Mouse (Mus musculus): ENCODE measurements at regions not wholly inside any gene's neighbourhood (a gene's known extent, or its start where the extent isn't known, plus 50 kb on each side); places are given as distances from the start of the nearest gene placed in this dataset.
"Not testable (repeated sequence)": the region's sequence is repeated elsewhere in the genome, so short reads cannot be mapped to it uniquely, and the experiment has no call there.

DNA sequence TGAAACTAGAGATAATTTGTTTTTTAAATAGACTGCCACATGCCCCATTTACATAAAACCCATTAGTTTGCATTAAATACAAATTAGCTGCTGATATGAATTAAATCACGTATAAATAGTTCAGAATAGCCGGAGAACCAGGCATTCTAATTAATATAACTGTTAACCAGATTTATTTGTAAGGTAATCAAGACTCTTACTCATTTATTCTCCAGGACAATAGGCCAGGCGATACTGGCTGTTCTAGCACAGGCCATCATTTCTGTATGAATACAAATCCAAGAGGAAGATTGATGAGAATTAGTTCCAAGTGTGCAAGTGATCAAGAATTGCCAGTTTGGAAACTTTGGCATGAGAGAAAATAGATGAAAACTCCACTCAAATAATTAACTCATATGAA is 746.1 kb downstream of the Efna5 start:
- Histone ChIP-seq H3K4me3 (ENCODE audit: insufficient read depth, poor library complexity, severe bottlenecking) (no peak overlapping the region), H3K27me3 (ENCODE audit: control insufficient read depth, insufficient read depth, insufficient read length) (no peaks in the 10 kb centered on the region), H3K79me3 (ENCODE audit: low read depth) (no peaks in the 10 kb centered on the region), H3K36me3 (ENCODE audit: control insufficient read depth, insufficient read depth) (no peaks in the 10 kb centered on the region), H3K79me2 (ENCODE audit: control insufficient read depth, insufficient read depth) (no peaks in the 10 kb centered on the region), H3ac (ENCODE audit: control insufficient read depth, insufficient read length, low read depth) (no peak overlapping the region)
- TF ChIP-seq MYOD1 (IDR thresholded peaks at IDR 0.05; ENCODE audit: control insufficient read depth, insufficient read length, low read depth) (no peak), FOSL1 (IDR thresholded peaks at IDR 0.05; ENCODE audit: insufficient read depth, low read length, poor library complexity, severe bottlenecking) (no peak), MYOG (IDR thresholded peaks at IDR 0.05; ENCODE audit: control insufficient read depth, extremely low read depth, insufficient read length) (no peak), CEBPB (IDR thresholded peaks at IDR 0.05; ENCODE audit: low read depth) (no peak), MAX (IDR thresholded peaks at IDR 0.05) (no peak), USF1 (IDR thresholded peaks at IDR 0.05; ENCODE audit: low read depth) (no peak), CTCF (IDR thresholded peaks at IDR 0.05; ENCODE audit: control insufficient read depth, insufficient read depth, insufficient read length) (no peak)

DNA sequence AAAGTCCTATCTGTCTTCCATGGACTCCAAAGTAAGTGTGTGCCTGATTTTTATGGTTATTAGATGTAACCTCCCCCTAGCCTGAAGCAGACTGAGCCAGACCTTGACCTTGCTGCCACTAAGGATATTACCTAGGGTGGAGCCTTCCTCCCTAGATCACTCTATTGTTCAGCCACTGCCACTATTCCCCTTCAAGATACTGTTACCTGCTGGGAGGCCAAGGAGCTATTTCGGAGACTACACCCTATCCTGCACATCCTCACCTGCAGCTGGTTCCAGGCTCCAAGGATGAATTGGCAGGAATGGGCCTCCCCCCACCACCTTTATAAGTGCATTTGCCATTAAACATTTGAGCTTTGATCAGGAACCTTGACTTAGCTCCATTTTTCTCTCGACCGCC is 769.4 kb downstream of the Efna5 start:
- not testable (repeated sequence) for H3K4me3 ChIP-seq (ENCODE audit: insufficient read depth, poor library complexity, severe bottlenecking); H3K27me3 ChIP-seq (ENCODE audit: control insufficient read depth, insufficient read depth, insufficient read length); H3K36me3 ChIP-seq (ENCODE audit: control insufficient read depth, insufficient read depth); H3ac ChIP-seq (ENCODE audit: control insufficient read depth, insufficient read length, low read depth); H3K79me3 ChIP-seq (ENCODE audit: low read depth); H3K79me2 ChIP-seq (ENCODE audit: control insufficient read depth, insufficient read depth)

DNA sequence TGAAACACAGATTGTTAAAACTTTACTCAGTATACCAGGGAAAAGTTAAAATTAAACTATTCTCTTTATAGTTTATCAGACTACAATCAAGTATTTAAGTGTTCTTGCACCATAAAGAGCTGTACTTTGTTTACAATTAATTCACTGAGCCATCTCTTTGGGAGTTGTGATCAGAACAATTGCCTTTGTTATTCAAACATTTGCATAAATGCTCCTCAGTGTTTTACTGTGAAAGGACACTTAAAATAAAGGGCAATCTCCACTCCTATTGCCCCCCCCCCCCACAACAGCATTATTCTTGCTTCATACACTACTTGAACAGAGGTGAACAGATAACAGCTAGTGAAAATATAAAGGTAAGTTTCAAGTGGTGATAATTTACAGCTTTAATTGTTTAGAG is 772.1 kb downstream of the Efna5 start:
- Histone ChIP-seq H3K36me3 (ENCODE audit: control insufficient read depth, insufficient read depth) (no peaks in the 10 kb centered on the region), H3K79me3 (ENCODE audit: low read depth) (no peaks in the 10 kb centered on the region), H3K27me3 (ENCODE audit: control insufficient read depth, insufficient read depth, insufficient read length) (no peaks in the 10 kb centered on the region), H3K79me2 (ENCODE audit: control insufficient read depth, insufficient read depth) (no peaks in the 10 kb centered on the region), H3ac (ENCODE audit: control insufficient read depth, insufficient read length, low read depth) (no peak overlapping the region), H3K4me3 (ENCODE audit: insufficient read depth, poor library complexity, severe bottlenecking) (no peak overlapping the region)
- TF ChIP-seq FOSL1 (IDR thresholded peaks at IDR 0.05; ENCODE audit: insufficient read depth, low read length, poor library complexity, severe bottlenecking) (no peak), MAX (IDR thresholded peaks at IDR 0.05) (no peak), USF1 (IDR thresholded peaks at IDR 0.05; ENCODE audit: low read depth) (no peak), CEBPB (IDR thresholded peaks at IDR 0.05; ENCODE audit: low read depth) (no peak), CTCF (IDR thresholded peaks at IDR 0.05; ENCODE audit: control insufficient read depth, insufficient read depth, insufficient read length) (no peak), MYOG (IDR thresholded peaks at IDR 0.05; ENCODE audit: control insufficient read depth, extremely low read depth, insufficient read length) (no peak), MYOD1 (IDR thresholded peaks at IDR 0.05; ENCODE audit: control insufficient read depth, insufficient read length, low read depth) (no peak)

DNA sequence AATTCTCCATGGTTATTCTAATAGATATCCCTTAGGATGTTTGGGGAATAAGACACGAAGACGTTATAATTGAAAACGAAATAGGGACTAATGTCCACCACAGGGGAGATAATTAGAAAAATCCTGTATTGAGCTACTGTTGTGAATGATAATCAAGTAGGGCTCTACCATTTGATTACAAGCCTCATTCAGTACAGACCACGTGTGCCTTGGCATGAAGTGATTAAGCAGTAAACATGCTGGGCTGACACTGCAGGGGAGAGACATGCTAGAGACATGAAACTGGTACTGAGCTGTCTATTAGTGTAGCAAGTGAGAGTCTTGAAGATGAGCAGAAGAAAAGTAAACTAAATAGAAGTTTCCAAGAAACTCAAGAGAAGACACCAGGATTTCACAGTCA is 797.8 kb downstream of the Efna5 start:
- TF ChIP-seq MYOD1 (IDR thresholded peaks at IDR 0.05; ENCODE audit: control insufficient read depth, insufficient read length, low read depth) (no peak), USF1 (IDR thresholded peaks at IDR 0.05; ENCODE audit: low read depth) (no peak), MYOG (IDR thresholded peaks at IDR 0.05; ENCODE audit: control insufficient read depth, extremely low read depth, insufficient read length) (no peak), MAX (IDR thresholded peaks at IDR 0.05) (no peak), CEBPB (IDR thresholded peaks at IDR 0.05; ENCODE audit: low read depth) (no peak), FOSL1 (IDR thresholded peaks at IDR 0.05; ENCODE audit: insufficient read depth, low read length, poor library complexity, severe bottlenecking) (no peak), CTCF (IDR thresholded peaks at IDR 0.05; ENCODE audit: control insufficient read depth, insufficient read depth, insufficient read length) (no peak)
- Histone ChIP-seq H3K79me2 (ENCODE audit: control insufficient read depth, insufficient read depth) (no peaks in the 10 kb centered on the region), H3K36me3 (ENCODE audit: control insufficient read depth, insufficient read depth) (no peaks in the 10 kb centered on the region), H3K27me3 (ENCODE audit: control insufficient read depth, insufficient read depth, insufficient read length) (no peaks in the 10 kb centered on the region), H3K4me3 (ENCODE audit: insufficient read depth, poor library complexity, severe bottlenecking) (no peak overlapping the region), H3K79me3 (ENCODE audit: low read depth) (no peaks in the 10 kb centered on the region), H3ac (ENCODE audit: control insufficient read depth, insufficient read length, low read depth) (no peak overlapping the region)

DNA sequence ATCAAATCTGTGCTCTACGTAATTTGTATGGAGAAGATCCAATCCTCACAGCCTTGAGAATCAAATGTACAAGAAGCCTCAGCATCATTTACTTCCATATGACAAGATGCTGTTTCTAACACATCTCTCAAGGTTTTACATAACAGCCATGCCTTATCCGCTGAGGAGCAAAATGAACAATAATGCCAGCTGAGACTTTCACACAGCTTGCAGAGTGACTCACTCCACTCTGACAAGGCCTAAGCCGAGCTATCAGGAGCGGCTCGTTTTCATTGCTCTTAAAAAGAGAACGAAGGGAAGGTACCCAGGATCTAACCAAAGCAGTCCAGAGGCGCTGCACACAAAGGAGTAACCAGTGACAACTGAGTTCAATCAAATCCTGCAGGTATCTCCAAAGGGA is 803.5 kb downstream of the Efna5 start:
- no peak overlapping the region for H3K4me3 ChIP-seq (ENCODE audit: insufficient read depth, poor library complexity, severe bottlenecking)
- no peaks in the 10 kb centered on the region for H3K36me3 ChIP-seq (ENCODE audit: control insufficient read depth, insufficient read depth)
- H3ac ChIP-seq (ENCODE audit: control insufficient read depth, insufficient read length, low read depth), result no peak overlapping the region
- TF ChIP-seq FOSL1 (IDR thresholded peaks at IDR 0.05; ENCODE audit: insufficient read depth, low read length, poor library complexity, severe bottlenecking) (no peak), USF1 (IDR thresholded peaks at IDR 0.05; ENCODE audit: low read depth) (no peak), MAX (IDR thresholded peaks at IDR 0.05) (no peak)
- H3K79me2 ChIP-seq (ENCODE audit: control insufficient read depth, insufficient read depth), result no peaks in the 10 kb centered on the region
- no peaks in the 10 kb centered on the region for H3K79me3 ChIP-seq (ENCODE audit: low read depth)
- no peaks in the 10 kb centered on the region for H3K27me3 ChIP-seq (ENCODE audit: control insufficient read depth, insufficient read depth, insufficient read length)

DNA sequence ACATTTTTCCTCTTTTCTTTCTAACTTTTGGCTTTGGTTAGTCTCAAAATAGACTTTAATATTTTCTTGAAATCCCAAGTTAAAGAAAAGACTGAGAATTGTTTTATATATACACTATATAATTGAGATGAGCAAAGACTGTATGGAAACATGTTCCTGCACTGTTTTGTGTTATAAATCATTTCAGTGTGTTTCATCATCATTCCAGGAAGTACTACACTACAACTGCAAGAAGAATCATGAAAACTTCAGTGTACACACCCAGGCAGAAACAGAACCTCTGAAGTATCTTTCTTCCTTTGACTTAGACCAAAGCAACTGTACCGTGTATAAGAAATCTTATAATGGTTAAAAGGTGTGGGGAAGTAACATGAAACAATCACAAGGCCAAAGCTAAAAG is 816.2 kb downstream of the Efna5 start:
- H3ac ChIP-seq (ENCODE audit: control insufficient read depth, insufficient read length, low read depth), result no peak overlapping the region
- no peak for TF ChIP-seq MYOD1 (IDR thresholded peaks at IDR 0.05; ENCODE audit: control insufficient read depth, insufficient read length, low read depth)
- TF ChIP-seq FOSL1 (IDR thresholded peaks at IDR 0.05; ENCODE audit: insufficient read depth, low read length, poor library complexity, severe bottlenecking), result no peak
- no peak for TF ChIP-seq CEBPB (IDR thresholded peaks at IDR 0.05; ENCODE audit: low read depth)
- no peak for TF ChIP-seq MYOG (IDR thresholded peaks at IDR 0.05; ENCODE audit: control insufficient read depth, extremely low read depth, insufficient read length)
- no peaks in the 10 kb centered on the region for H3K27me3 ChIP-seq (ENCODE audit: control insufficient read depth, insufficient read depth, insufficient read length)
- no peak overlapping the region for H3K4me3 ChIP-seq (ENCODE audit: insufficient read depth, poor library complexity, severe bottlenecking)
- H3K36me3 ChIP-seq (ENCODE audit: control insufficient read depth, insufficient read depth), result no peaks in the 10 kb centered on the region
- H3K79me2 ChIP-seq (ENCODE audit: control insufficient read depth, insufficient read depth), result no peaks in the 10 kb centered on the region
- H3K79me3 ChIP-seq (ENCODE audit: low read depth), result no peaks in the 10 kb centered on the region
